Mouse (Mus musculus): ENCODE results near the gene Kcna1. TPM values are rescaled to one million over a fixed set of nuclear protein-coding genes. Genes with fewer than 3 reads are reported as not detected.

The Kcna1 gene
- polyA plus RNA-seq, 1 experiment, result 0.19 TPM

DNA sequence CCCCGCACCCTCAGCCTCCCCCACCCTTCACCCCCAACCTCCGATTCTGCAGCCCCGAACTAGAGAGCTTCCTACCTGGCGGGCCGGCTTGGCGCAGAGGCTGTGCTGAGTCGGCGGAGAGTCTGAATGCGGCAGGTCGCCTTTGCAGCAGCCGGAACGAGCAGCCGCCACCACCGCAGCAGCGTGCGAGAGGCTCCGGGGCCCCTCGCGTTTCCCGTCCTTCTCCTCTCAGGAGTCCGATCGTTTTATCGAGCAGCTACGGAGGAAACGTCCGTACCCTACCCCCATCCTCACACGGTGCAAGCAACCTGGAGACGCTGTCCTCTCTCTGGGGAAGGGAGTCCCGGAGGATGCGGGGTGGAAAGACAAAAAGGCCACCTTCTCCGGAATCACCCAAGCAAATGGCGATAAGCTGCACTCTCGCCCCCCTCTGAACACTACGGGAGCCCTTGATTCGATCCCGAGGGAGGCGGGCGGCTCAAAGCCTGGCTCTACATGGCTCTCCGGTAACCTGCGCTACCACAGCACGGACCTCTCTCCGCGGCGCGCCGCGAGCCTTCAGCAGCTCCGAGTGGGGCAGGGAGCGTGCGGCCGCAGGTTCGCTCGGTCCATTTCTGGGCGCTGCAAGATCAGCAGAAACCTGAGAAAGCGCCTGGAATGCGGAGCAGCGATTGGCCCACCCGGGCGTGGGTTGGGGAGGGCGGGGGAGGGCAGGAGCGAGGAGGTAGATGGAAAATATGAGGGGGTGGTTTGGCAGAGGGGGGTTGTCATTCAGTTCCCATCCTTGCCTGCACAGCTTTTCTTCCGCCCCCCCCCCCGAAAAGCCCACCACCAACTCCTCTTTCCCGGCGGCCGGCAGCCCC, 1.8 kb downstream of the Kcna1 start:
- H3K27me3 ChIP-seq (ENCODE audit: control insufficient read depth, insufficient read depth, low read length, poor library complexity, severe bottlenecking), result peaks cover 24% of the 10 kb centered on the region
- no peaks in the 10 kb centered on the region for H3K36me3 ChIP-seq (ENCODE audit: control insufficient read depth, insufficient read depth, low read length, poor library complexity, severe bottlenecking)
- TF ChIP-seq POLR2A (IDR thresholded peaks at IDR 0.05; ENCODE audit: insufficient read depth, low read length), result no peak
- no peak for TF ChIP-seq CTCF (IDR thresholded peaks at IDR 0.05; ENCODE audit: low read depth, low read length)
- no peak for TF ChIP-seq EP300 (IDR thresholded peaks at IDR 0.05; ENCODE audit: insufficient read depth, low read depth, low read length)
- peak overlapping the region; percentile 57 for H3K4me3 ChIP-seq (ENCODE audit: low read depth, low read length)
- no peak overlapping the region for H3K27ac ChIP-seq (ENCODE audit: insufficient read depth, low read length)
- peak overlapping the region; percentile 54 for H3K9ac ChIP-seq (ENCODE audit: low read depth, poor library complexity, severe bottlenecking)
- H3K4me1 ChIP-seq (ENCODE audit: control insufficient read depth, insufficient read depth, low read length), result no peaks in the 10 kb centered on the region
- H3K9me3 ChIP-seq (replicated peaks; ENCODE audit: control insufficient read depth, insufficient read depth, low read length, poor library complexity, severe bottlenecking), result no peaks in the 10 kb centered on the region

- TF ChIP-seq CTCF (IDR thresholded peaks at IDR 0.05; ENCODE audit: low read depth, low read length) (no peak), POLR2A (IDR thresholded peaks at IDR 0.05; ENCODE audit: insufficient read depth, low read length) (no peak), EP300 (IDR thresholded peaks at IDR 0.05; ENCODE audit: insufficient read depth, low read depth, low read length) (no peak)
These were observed 2.7 kb downstream of the Kcna1 start for GRCm38 (mm10) chr6:126643341-126644055.

DNA sequence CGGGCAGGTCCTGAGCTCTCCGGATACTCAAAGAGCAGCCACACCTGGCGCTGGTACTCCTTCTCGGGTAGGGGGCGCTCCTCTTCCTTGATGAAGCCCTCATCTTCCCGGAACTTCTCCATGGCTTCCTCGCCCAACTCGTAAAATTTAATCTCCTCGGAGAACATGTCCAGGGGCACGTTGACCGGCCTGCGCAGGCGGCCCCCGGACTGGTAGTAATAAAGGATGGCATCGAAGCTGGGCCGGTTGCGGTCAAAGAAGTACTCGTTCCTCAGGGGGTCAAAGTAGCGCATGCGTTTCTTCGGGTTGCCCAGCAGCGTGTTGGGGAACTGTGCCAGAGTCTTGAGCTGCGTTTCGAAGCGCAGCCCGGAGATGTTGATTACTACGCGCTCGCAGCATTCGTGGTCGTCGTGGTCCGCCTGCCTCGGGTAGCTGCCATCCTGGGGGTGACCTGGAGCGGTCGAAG, 3.3 kb downstream of the Kcna1 start:
- Histone ChIP-seq H3K4me1 (ENCODE audit: control insufficient read depth, insufficient read depth, low read length) (no peaks in the 10 kb centered on the region), H3K9me3 (replicated peaks; ENCODE audit: control insufficient read depth, insufficient read depth, low read length, poor library complexity, severe bottlenecking) (no peaks in the 10 kb centered on the region), H3K9ac (ENCODE audit: low read depth, poor library complexity, severe bottlenecking) (no peak overlapping the region), H3K27me3 (ENCODE audit: control insufficient read depth, insufficient read depth, low read length, poor library complexity, severe bottlenecking) (peaks cover 24% of the 10 kb centered on the region), H3K27ac (ENCODE audit: insufficient read depth, low read length) (no peak overlapping the region), H3K36me3 (ENCODE audit: control insufficient read depth, insufficient read depth, low read length, poor library complexity, severe bottlenecking) (no peaks in the 10 kb centered on the region), H3K4me3 (ENCODE audit: low read depth, low read length) (peak overlapping the region; percentile 22)
- TF ChIP-seq CTCF (IDR thresholded peaks at IDR 0.05; ENCODE audit: low read depth, low read length) (peak; percentile 43), POLR2A (IDR thresholded peaks at IDR 0.05; ENCODE audit: insufficient read depth, low read length) (no peak)

More at GRCm38 (mm10) chr6:126643341-126644055, 2.7 kb downstream of the Kcna1 start:
- Histone ChIP-seq H3K9ac (ENCODE audit: low read depth, poor library complexity, severe bottlenecking) (no peak overlapping the region), H3K36me3 (ENCODE audit: control insufficient read depth, insufficient read depth, low read length, poor library complexity, severe bottlenecking) (no peaks in the 10 kb centered on the region), H3K9me3 (replicated peaks; ENCODE audit: control insufficient read depth, insufficient read depth, low read length, poor library complexity, severe bottlenecking) (no peaks in the 10 kb centered on the region), H3K4me1 (ENCODE audit: control insufficient read depth, insufficient read depth, low read length) (no peaks in the 10 kb centered on the region), H3K4me3 (ENCODE audit: low read depth, low read length) (peak overlapping the region; percentile 22; the same call in 1 of the 2 replicates), H3K27ac (ENCODE audit: insufficient read depth, low read length) (no peak overlapping the region), H3K27me3 (ENCODE audit: control insufficient read depth, insufficient read depth, low read length, poor library complexity, severe bottlenecking) (peaks cover 24% of the 10 kb centered on the region)

- no peak for TF ChIP-seq EP300 (IDR thresholded peaks at IDR 0.05; ENCODE audit: insufficient read depth, low read depth, low read length)
- TF ChIP-seq CTCF (IDR thresholded peaks at IDR 0.05; ENCODE audit: low read depth, low read length), result no peak
- TF ChIP-seq POLR2A (IDR thresholded peaks at IDR 0.05; ENCODE audit: insufficient read depth, low read length), result no peak
- Histone ChIP-seq H3K4me3 (ENCODE audit: low read depth, low read length) (no peak overlapping the region), H3K4me1 (ENCODE audit: control insufficient read depth, insufficient read depth, low read length) (no peaks in the 10 kb centered on the region), H3K9me3 (replicated peaks; ENCODE audit: control insufficient read depth, insufficient read depth, low read length, poor library complexity, severe bottlenecking) (no peaks in the 10 kb centered on the region), H3K9ac (ENCODE audit: low read depth, poor library complexity, severe bottlenecking) (no peak overlapping the region), H3K27me3 (ENCODE audit: control insufficient read depth, insufficient read depth, low read length, poor library complexity, severe bottlenecking) (no peaks in the 10 kb centered on the region), H3K27ac (ENCODE audit: insufficient read depth, low read length) (no peak overlapping the region), H3K36me3 (ENCODE audit: control insufficient read depth, insufficient read depth, low read length, poor library complexity, severe bottlenecking) (no peaks in the 10 kb centered on the region)
These were observed 17.7 kb downstream of the Kcna1 start for GRCm38 (mm10) chr6:126628451-126628850.

DNA sequence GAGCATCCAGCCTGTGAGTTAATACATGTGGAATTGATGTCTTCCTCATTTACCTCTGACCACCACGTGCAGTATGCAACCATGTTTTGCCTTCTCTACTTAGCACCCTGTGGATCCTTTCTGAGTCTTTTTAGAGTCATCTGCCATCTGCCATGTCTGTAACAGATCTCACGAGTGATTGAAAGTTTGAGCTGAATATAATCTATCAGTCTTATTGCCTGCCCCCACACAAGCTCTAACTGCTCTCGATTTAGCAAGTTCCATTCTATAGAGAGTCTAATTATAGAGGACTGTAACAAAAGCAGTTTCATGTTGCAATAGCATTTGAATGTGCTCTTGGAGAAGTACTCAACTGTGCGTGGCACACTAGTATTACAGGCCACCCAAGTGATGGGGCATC, 27.7 kb downstream of the Kcna1 start:
- no peaks in the 10 kb centered on the region for H3K9me3 ChIP-seq (replicated peaks; ENCODE audit: control insufficient read depth, insufficient read depth, low read length, poor library complexity, severe bottlenecking)
- no peak overlapping the region for H3K4me3 ChIP-seq (ENCODE audit: low read depth, low read length)
- TF ChIP-seq EP300 (IDR thresholded peaks at IDR 0.05; ENCODE audit: insufficient read depth, low read depth, low read length) (no peak), CTCF (IDR thresholded peaks at IDR 0.05; ENCODE audit: low read depth, low read length) (no peak), POLR2A (IDR thresholded peaks at IDR 0.05; ENCODE audit: insufficient read depth, low read length) (no peak)
- no peak overlapping the region for H3K9ac ChIP-seq (ENCODE audit: low read depth, poor library complexity, severe bottlenecking)
- no peaks in the 10 kb centered on the region for H3K36me3 ChIP-seq (ENCODE audit: control insufficient read depth, insufficient read depth, low read length, poor library complexity, severe bottlenecking)
- no peaks in the 10 kb centered on the region for H3K27me3 ChIP-seq (ENCODE audit: control insufficient read depth, insufficient read depth, low read length, poor library complexity, severe bottlenecking)
- H3K4me1 ChIP-seq (ENCODE audit: control insufficient read depth, insufficient read depth, low read length), result no peaks in the 10 kb centered on the region
- no peak overlapping the region for H3K27ac ChIP-seq (ENCODE audit: insufficient read depth, low read length)
